Mouse (Mus musculus) CH12.LX (cell line): ENCODE data around the gene Dock3.

Experiments used
- JUND ChIP-seq: conservative IDR thresholded peaks from 2 replicates; pipeline ENCODE4 v1.6.1; 2011; ENCODE audit warnings: low read depth, low read length, improper control_type of control experiment
- MYC ChIP-seq: IDR thresholded peaks from 2 replicates; pipeline ENCODE4 v1.6.1; 2011; ENCODE audit warnings: low read depth, mild to moderate bottlenecking, improper control_type of control experiment, low read length
- TBP ChIP-seq: conservative IDR thresholded peaks from 2 replicates; pipeline ENCODE4 v1.6.1; 2011; ENCODE audit warnings: low read depth, low read length, improper control_type of control experiment
- USF2 ChIP-seq: conservative IDR thresholded peaks from 2 replicates; pipeline ENCODE4 v1.6.1; 2011; ENCODE audit warnings: low read depth, low read length, improper control_type of control experiment
- ZC3H11A ChIP-seq: IDR thresholded peaks from 2 replicates; pipeline ENCODE4 v1.6.1; 2012; ENCODE audit warnings: low read depth, mild to moderate bottlenecking, inconsistent platforms, low read length, improper control_type of control experiment

GRCm38 (mm10) chr9:106858036-106858435, 373.7 kb downstream of the Dock3 start:
- no peak for TF ChIP-seq ZC3H11A
- TF ChIP-seq USF2, result no peak
- no peak for TF ChIP-seq MYC
- TF ChIP-seq JUND, result no peak
- no peak for TF ChIP-seq TBP
